Mouse (Mus musculus) brown adipose tissue, adult 24 weeks (tissue): ENCODE measurements around the gene Pigk. TPM values are rescaled to one million over a fixed set of nuclear protein-coding genes. Genes with fewer than 3 reads are reported as not detected.
A peak's percentile ranks its signal among the peaks of the same experiment; 100 is the strongest.

Experiments
- H3K27ac ChIP-seq: fragments of 200-500 bp; replicated peaks from 2 replicates; pipeline ENCODE4 v1.5.1; 2012; ENCODE audit warnings: low read depth, mild to moderate bottlenecking, low read length
- H3K4me1 ChIP-seq: fragments of 200-500 bp; 2 replicates; pipeline ENCODE4 v1.6.1; 2012; ENCODE audit warnings: low read length, mixed read lengths; ENCODE audit not compliant: control insufficient read depth, insufficient read depth, insufficient read length
- H3K4me3 ChIP-seq: fragments of 200-500 bp; 2 replicates; pipeline ENCODE4 v1.5.1; 2012; ENCODE audit warnings: low read depth, mild to moderate bottlenecking, low read length, moderate library complexity; ENCODE audit not compliant: insufficient read depth
- polyA plus RNA-seq: library from polyadenylated mRNA; stranded (reverse); fragments of >200 nt; gene quantifications from 2 replicates; pipeline ENCODE4 v1.2.4, GENCODE M21; 2012; ENCODE audit not compliant: missing spikeins, insufficient read depth, insufficient read length

The Pigk gene
- polyA plus RNA-seq, 1 experiment = 30.3 TPM

- H3K4me3 ChIP-seq = no peak overlapping the region
- H3K4me1 ChIP-seq = no peaks in the 10 kb centered on the region
- H3K27ac ChIP-seq = no peak overlapping the region
These were observed 197.7 kb downstream of the Pigk start for GRCm38 (mm10) chr3:152911578-152911977.

- H3K27ac ChIP-seq = peak overlapping the region; percentile 68
- H3K4me3 ChIP-seq = peak overlapping the region; percentile 37
- no peaks in the 10 kb centered on the region for H3K4me1 ChIP-seq
These were observed 198.6 kb downstream of the Pigk start for GRCm38 (mm10) chr3:152912216-152913101.

- Histone ChIP-seq H3K27ac (peak overlapping the region; percentile 51), H3K4me3 (peak overlapping the region; percentile 37), H3K4me1 (no peaks in the 10 kb centered on the region)
These were observed 199.2 kb downstream of the Pigk start for GRCm38 (mm10) chr3:152913150-152913549.

- Histone ChIP-seq H3K4me1 (no peaks in the 10 kb centered on the region), H3K4me3 (no peak overlapping the region), H3K27ac (no peak overlapping the region)
These were observed 199.7 kb downstream of the Pigk start for GRCm38 (mm10) chr3:152913625-152914024.

GRCm38 (mm10) chr3:152914376-152914775 is 200.5 kb downstream of the Pigk start:
- Histone ChIP-seq H3K4me1 (no peaks in the 10 kb centered on the region), H3K27ac (no peak overlapping the region), H3K4me3 (no peak overlapping the region)

GRCm38 (mm10) chr3:152917579-152917978 is 203.7 kb downstream of the Pigk start:
- Histone ChIP-seq H3K27ac (no peak overlapping the region), H3K4me1 (no peaks in the 10 kb centered on the region), H3K4me3 (no peak overlapping the region)

GRCm38 (mm10) chr3:152919101-152919500 is 205.2 kb downstream of the Pigk start:
- Histone ChIP-seq H3K4me3 (no peak overlapping the region), H3K4me1 (no peaks in the 10 kb centered on the region), H3K27ac (no peak overlapping the region)

GRCm38 (mm10) chr3:152920365-152920764 is 206.5 kb downstream of the Pigk start:
- Histone ChIP-seq H3K4me3 (no peak overlapping the region), H3K4me1 (no peaks in the 10 kb centered on the region), H3K27ac (no peak overlapping the region)

- Histone ChIP-seq H3K4me3 (no peak overlapping the region), H3K4me1 (no peaks in the 10 kb centered on the region), H3K27ac (no peak overlapping the region)
These were observed 209.6 kb downstream of the Pigk start for GRCm38 (mm10) chr3:152923530-152923929.

GRCm38 (mm10) chr3:152925364-152925763 is 211.5 kb downstream of the Pigk start:
- no peak overlapping the region for H3K27ac ChIP-seq
- no peak overlapping the region for H3K4me3 ChIP-seq
- no peaks in the 10 kb centered on the region for H3K4me1 ChIP-seq

- no peak overlapping the region for H3K27ac ChIP-seq
- H3K4me1 ChIP-seq = no peaks in the 10 kb centered on the region
- H3K4me3 ChIP-seq = no peak overlapping the region
These were observed 212.3 kb downstream of the Pigk start for GRCm38 (mm10) chr3:152926166-152926565.

GRCm38 (mm10) chr3:152928287-152928975 is 214.5 kb downstream of the Pigk start:
- Histone ChIP-seq H3K4me1 (no peaks in the 10 kb centered on the region), H3K27ac (no peak overlapping the region), H3K4me3 (no peak overlapping the region)

GRCm38 (mm10) chr3:152929256-152929787 is 215.4 kb downstream of the Pigk start:
- no peak overlapping the region for H3K27ac ChIP-seq
- H3K4me1 ChIP-seq = no peaks in the 10 kb centered on the region
- H3K4me3 ChIP-seq = no peak overlapping the region

GRCm38 (mm10) chr3:152929788-152930281 is 215.9 kb downstream of the Pigk start:
- H3K4me1 ChIP-seq = no peaks in the 10 kb centered on the region
- no peak overlapping the region for H3K27ac ChIP-seq
- H3K4me3 ChIP-seq = no peak overlapping the region

- Histone ChIP-seq H3K4me3 (no peak overlapping the region), H3K27ac (no peak overlapping the region), H3K4me1 (no peaks in the 10 kb centered on the region)
These were observed 217.5 kb downstream of the Pigk start for GRCm38 (mm10) chr3:152931354-152931753.
